Mouse (Mus musculus) MEL (cell line): ENCODE measurements around the gene Rnf220. TPM values are rescaled to one million over a fixed set of nuclear protein-coding genes. Genes with fewer than 3 reads are reported as not detected.

Experiments
- DNase-seq: peaks from one replicate; pipeline ENCODE4 v3.0.0; 2011; ENCODE audit warnings: low read depth, low spot score
- H3K27ac ChIP-seq: 2 replicates; pipeline ENCODE4 v1.5.1; 2012; ENCODE audit warnings: low read depth, mild to moderate bottlenecking, control low read depth, low read length, moderate library complexity; ENCODE audit not compliant: control insufficient read depth
- H3K27me3 ChIP-seq, 2 experiments: fragments of 150-350 bp in 1 of 2; sonication (generic) in 1 of 2; 2 replicates each; pipeline ENCODE4 v1.6.1; 2012; ENCODE audit warnings: low read length in 2 of 2, mild to moderate bottlenecking in 2 of 2, improper control_type of control experiment in 1 of 2, moderate library complexity in 1 of 2; ENCODE audit not compliant: insufficient read depth in 2 of 2, control insufficient read depth in 1 of 2
- H3K36me3 ChIP-seq, 2 experiments: 2 replicates each; pipeline ENCODE4 v1.6.1; 2012 to 2014; ENCODE audit warnings: low read length in 2 of 2, improper control_type of control experiment in 1 of 2, inconsistent platforms in 1 of 2, mild to moderate bottlenecking in 1 of 2; ENCODE audit not compliant: insufficient read depth in 2 of 2, control insufficient read depth in 1 of 2
- H3K4me1 ChIP-seq, 2 experiments: fragments of 150-350 bp in 1 of 2; sonication (generic) in 1 of 2; 2 replicates each; pipeline ENCODE4 v1.6.1; 2012; ENCODE audit warnings: low read length in 2 of 2, improper control_type of control experiment in 1 of 2, mild to moderate bottlenecking in 1 of 2; ENCODE audit not compliant: insufficient read depth in 2 of 2, control insufficient read depth in 1 of 2
- H3K4me3 ChIP-seq, 2 experiments: fragments of 150-350 bp in 1 of 2; sonication (generic) in 1 of 2; 2 replicates each; pipeline ENCODE4 v1.5.1; 2012; ENCODE audit warnings: low read depth in 2 of 2, low read length in 2 of 2, mild to moderate bottlenecking in 2 of 2, moderate library complexity in 2 of 2, control low read depth in 1 of 2, improper control_type of control experiment in 1 of 2; ENCODE audit not compliant: control insufficient read depth in 1 of 2, insufficient read depth in 1 of 2
- H3K79me2 ChIP-seq: 2 replicates; pipeline ENCODE4 v1.6.1; 2012; ENCODE audit warnings: mild to moderate bottlenecking, low read length, moderate library complexity; ENCODE audit not compliant: control insufficient read depth, poor library complexity, insufficient read depth
- H3K9ac ChIP-seq: 2 replicates; pipeline ENCODE4 v1.6.1; 2012; ENCODE audit warnings: low read depth, mild to moderate bottlenecking, control low read depth, low read length, moderate library complexity; ENCODE audit not compliant: control insufficient read depth, poor library complexity, severe bottlenecking
- H3K9me3 ChIP-seq: fragments of 150-350 bp; sonication (generic); replicated peaks from 2 replicates; pipeline ENCODE4 v1.6.1; 2012; ENCODE audit warnings: mild to moderate bottlenecking, low read length, improper control_type of control experiment, moderate library complexity; ENCODE audit not compliant: insufficient read depth
- CHD2 ChIP-seq: IDR thresholded peaks from 2 replicates; pipeline ENCODE4 v1.6.1; 2011; ENCODE audit warnings: low read length, improper control_type of control experiment
- ELF1 ChIP-seq: IDR thresholded peaks from 2 replicates; pipeline ENCODE4 v1.6.1; 2014; ENCODE audit warnings: low read depth, mild to moderate bottlenecking, inconsistent platforms, low read length, improper control_type of control experiment, moderate library complexity
- ETS1 ChIP-seq: IDR thresholded peaks from 2 replicates; pipeline ENCODE4 v1.6.1; 2012; ENCODE audit warnings: low read depth, mild to moderate bottlenecking, inconsistent platforms, low read length, improper control_type of control experiment, moderate library complexity
- MEF2A ChIP-seq: IDR thresholded peaks from 2 replicates; pipeline ENCODE4 v1.6.1; 2014; ENCODE audit warnings: low read depth, mild to moderate bottlenecking, inconsistent platforms, low read length, improper control_type of control experiment; ENCODE audit not compliant: poor library complexity, insufficient replicate concordance, severe bottlenecking; ENCODE audit errors: extremely low read depth
- MYB ChIP-seq: IDR thresholded peaks from 2 replicates; pipeline ENCODE4 v1.6.1; 2011; ENCODE audit warnings: mild to moderate bottlenecking, low read depth, low read length, improper control_type of control experiment
- NELFE ChIP-seq: IDR thresholded peaks from 2 replicates; pipeline ENCODE4 v1.6.1; 2011; ENCODE audit warnings: low read depth, low read length, improper control_type of control experiment
- POLR2A ChIP-seq, 2 experiments: IDR thresholded peaks; 2 replicates each; pipeline ENCODE4 v1.6.1; 2011 to 2012; ENCODE audit warnings: low read length in 2 of 2, mild to moderate bottlenecking in 2 of 2, control low read depth in 1 of 2, improper control_type of control experiment in 1 of 2, low read depth in 1 of 2, moderate library complexity in 1 of 2; ENCODE audit not compliant: control insufficient read depth in 1 of 2, insufficient read depth in 1 of 2, poor library complexity in 1 of 2
- POLR2AphosphoS2 ChIP-seq: IDR thresholded peaks from 2 replicates; pipeline ENCODE4 v1.6.1; 2011; ENCODE audit warnings: low read length, improper control_type of control experiment
- POLR2AphosphoS5 ChIP-seq: IDR thresholded peaks from 2 replicates; pipeline ENCODE4 v1.6.1; 2012; ENCODE audit warnings: low read depth, borderline replicate concordance, mild to moderate bottlenecking, inconsistent platforms, low read length, moderate library complexity, mixed read lengths
- RAD21 ChIP-seq: IDR thresholded peaks from 2 replicates; pipeline ENCODE4 v1.6.1; 2011; ENCODE audit warnings: mild to moderate bottlenecking, low read depth, low read length, improper control_type of control experiment
- SIN3A ChIP-seq: IDR thresholded peaks from 2 replicates; pipeline ENCODE4 v1.6.1; 2012; ENCODE audit warnings: low read length, improper control_type of control experiment, inconsistent platforms
- TBP ChIP-seq: IDR thresholded peaks from 2 replicates; pipeline ENCODE4 v1.8.0; 2011; ENCODE audit warnings: low read depth, low read length, improper control_type of control experiment
- UBTF ChIP-seq: IDR thresholded peaks from 2 replicates; pipeline ENCODE4 v1.6.1; 2012; ENCODE audit warnings: low read depth, mild to moderate bottlenecking, inconsistent platforms, low read length, improper control_type of control experiment, moderate library complexity, borderline replicate concordance; ENCODE audit not compliant: insufficient read depth
- ZC3H11A ChIP-seq: IDR thresholded peaks from 2 replicates; pipeline ENCODE4 v1.6.1; 2012; ENCODE audit warnings: low read depth, mild to moderate bottlenecking, inconsistent platforms, low read length, improper control_type of control experiment
- polyA plus RNA-seq, 2 experiments: library from polyadenylated mRNA; stranded (reverse) in 1 of 2; unstranded in 1 of 2; fragments of >175 nt in 1 of 2; fragments of >200 nt in 1 of 2; gene quantifications; 2 replicates each; pipeline versions ENCODE4 v1.2.1 to v1.2.4; 2012; ENCODE audit warnings: low replicate concordance in 2 of 2, low read depth in 1 of 2; ENCODE audit not compliant: insufficient read length in 2 of 2, insufficient read depth in 1 of 2, missing spikeins in 1 of 2
- total RNA-seq: library from RNA; depleted of rRNA; stranded (reverse); fragments of 300-350 nt; gene quantifications from 2 replicates; pipeline ENCODE4 v1.2.3, GENCODE M21; 2012

Gene Rnf220
- total and polyA plus RNA-seq, 3 experiments, result 121 to 201 TPM; not detected in 1

DNA sequence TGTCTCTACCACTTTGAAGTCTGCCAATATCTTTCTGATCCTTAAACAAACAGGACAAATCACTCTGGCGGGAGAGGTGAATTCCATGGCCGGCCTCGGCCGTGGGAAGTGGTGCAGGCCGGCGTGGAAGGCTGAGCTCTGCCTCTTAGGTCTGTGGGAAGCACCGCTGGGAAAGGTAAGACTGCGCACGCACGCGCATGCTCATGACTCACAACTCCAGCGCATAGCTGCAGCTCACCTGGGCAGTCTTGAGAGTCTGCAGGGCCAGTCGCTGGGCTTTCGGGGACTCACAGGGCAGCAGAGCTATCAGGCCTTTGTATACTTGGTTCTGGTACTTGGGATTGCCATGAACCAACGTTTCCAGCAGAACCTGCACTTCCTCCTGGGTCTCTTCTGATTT, 267.3 kb downstream of the Rnf220 start:
- Histone ChIP-seq H3K9me3 (no peaks in the 10 kb centered on the region), H3K27ac (no peak overlapping the region), H3K79me2 (no peaks in the 10 kb centered on the region), H3K4me1 (no peaks in the 10 kb centered on the region), H3K4me3 (no peak overlapping the region), H3K36me3 (no peaks in the 10 kb centered on the region), H3K27me3 (peaks cover 9 to 10% of the 10 kb centered on the region in 2 experiments; a peak in 3 of 4 replicates), H3K9ac (no peak overlapping the region)
- no peak for DNase-seq
- TF ChIP-seq POLR2AphosphoS5, result no peak
- no peak for TF ChIP-seq CHD2
- no peak for TF ChIP-seq TBP
- TF ChIP-seq MYB, result no peak
- no peak for TF ChIP-seq NELFE
- no peak for TF ChIP-seq ZC3H11A
- TF ChIP-seq RAD21, result no peak
- TF ChIP-seq POLR2AphosphoS2, result no peak
- TF ChIP-seq POLR2A (IDR thresholded peaks at IDR 0.05; ENCODE audit: control insufficient read depth in 1 of 2, insufficient read depth in 1 of 2, low read depth in 1 of 2, low read length in 2 of 2, poor library complexity in 1 of 2), result no peak

- Histone ChIP-seq H3K27ac (no peak overlapping the region), H3K36me3 (peaks cover 0 to 7% of the 10 kb centered on the region in 2 experiments; a peak in 2 of 4 replicates), H3K79me2 (no peaks in the 10 kb centered on the region), H3K9ac (no peak overlapping the region), H3K9me3 (no peaks in the 10 kb centered on the region), H3K4me3 (no peak overlapping the region), H3K27me3 (peaks cover 2 to 7% of the 10 kb centered on the region in 2 experiments; a peak in 3 of 4 replicates), H3K4me1 (peaks cover 4 to 9% of the 10 kb centered on the region in 2 experiments; a peak in 3 of 4 replicates)
- TF ChIP-seq TBP, result peak; percentile 92
- TF ChIP-seq UBTF, result no peak
- TF ChIP-seq SIN3A, result no peak
- TF ChIP-seq MEF2A, result no peak
- TF ChIP-seq ELF1, result no peak
- DNase-seq, result no peak
These were observed 271.6 kb downstream of the Rnf220 start for GRCm38 (mm10) chr4:117225250-117225649.

DNA sequence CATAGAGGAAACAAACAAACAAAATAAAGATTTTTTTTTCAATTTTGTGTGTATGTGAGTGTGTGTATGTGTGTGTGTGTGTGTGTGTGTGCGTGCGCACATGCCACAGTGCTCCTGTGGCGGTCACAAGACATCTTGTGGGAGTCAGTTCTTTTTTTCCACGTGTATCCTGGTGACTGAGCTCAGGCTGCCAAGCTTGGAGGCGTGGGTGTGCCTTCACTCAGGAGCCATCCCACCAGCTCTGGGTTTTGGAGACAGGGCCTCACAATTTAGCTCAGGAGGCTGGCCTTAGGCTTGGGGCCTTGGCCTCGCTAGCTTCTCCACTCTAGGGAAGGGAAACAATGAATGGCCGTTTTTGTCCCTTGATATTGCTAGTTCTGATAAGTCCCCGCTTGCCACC, 272.7 kb downstream of the Rnf220 start:
- H3K4me3 ChIP-seq, result no peak overlapping the region
- no peaks in the 10 kb centered on the region for H3K9me3 ChIP-seq
- no peak for DNase-seq
- H3K36me3 ChIP-seq, result peaks cover 0 to 8% of the 10 kb centered on the region in 2 experiments; a peak in 2 of 4 replicates
- H3K79me2 ChIP-seq, result no peaks in the 10 kb centered on the region
- no peak overlapping the region for H3K9ac ChIP-seq
- H3K4me1 ChIP-seq, result peaks cover 5 to 12% of the 10 kb centered on the region in 2 experiments; a peak in 3 of 4 replicates
- peaks cover 2 to 7% of the 10 kb centered on the region in 2 experiments; a peak in 3 of 4 replicates for H3K27me3 ChIP-seq
- TF ChIP-seq ETS1, result no peak
- TF ChIP-seq, all 39 proteins: peak for 0
- no peak overlapping the region for H3K27ac ChIP-seq
